Mouse (Mus musculus) spleen, postnatal 14 days (tissue): ENCODE results near the gene U2surp.
A peak's percentile ranks its signal among the peaks of the same experiment; 100 is the strongest.

Experiments
- DNase-seq, 2 experiments: peaks; one replicate each; pipeline ENCODE4 v3.0.0; 2021 to 2022; ENCODE audit warnings: low spot score in 2 of 2

Gene U2surp

GRCm38 (mm10) chr9:95511472-95512330 lies at the start of gene U2surp:
TSS of gene U2surp (minus strand) at chr9:95511996.
- peak; percentile 90 to 93 for DNase-seq

DNA sequence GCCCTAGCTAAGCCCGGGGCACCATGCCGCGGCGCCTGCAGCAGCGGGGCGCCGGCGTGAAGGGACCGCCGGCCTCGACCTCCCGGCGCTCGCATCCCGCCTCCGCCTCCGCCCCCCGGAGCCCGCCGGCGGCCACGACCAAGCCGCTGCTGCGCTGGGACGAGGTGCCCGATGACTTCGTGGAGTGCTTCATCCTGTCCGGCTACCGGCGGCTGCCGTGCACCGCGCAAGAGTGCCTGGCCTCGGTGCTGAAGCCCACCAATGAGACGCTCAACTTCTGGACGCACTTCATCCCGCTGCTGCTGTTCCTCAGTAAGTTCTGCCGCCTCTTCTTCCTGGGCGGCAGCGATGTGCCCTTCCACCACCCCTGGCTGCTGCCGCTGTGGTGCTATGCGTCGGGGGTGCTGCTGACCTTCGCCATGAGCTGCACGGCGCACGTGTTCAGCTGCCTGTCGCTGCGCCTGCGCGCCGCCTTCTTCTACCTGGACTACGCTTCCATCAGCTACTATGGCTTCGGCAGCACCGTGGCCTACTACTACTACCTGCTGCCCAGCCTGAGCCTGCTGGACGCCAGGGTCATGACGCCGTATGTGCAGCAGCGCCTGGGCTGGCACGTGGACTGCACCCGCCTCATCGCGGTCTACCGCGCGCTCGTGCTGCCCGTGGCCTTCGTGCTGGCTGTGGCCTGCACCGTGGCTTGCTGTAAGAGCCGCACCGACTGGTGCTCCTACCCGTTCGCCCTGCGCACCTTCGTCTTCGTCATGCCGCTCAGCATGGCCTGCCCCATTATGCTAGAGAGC lies 48.3 kb upstream of the U2surp start:
- DNase-seq, result peak in 1 of 2 experiments; percentile 25

DNA sequence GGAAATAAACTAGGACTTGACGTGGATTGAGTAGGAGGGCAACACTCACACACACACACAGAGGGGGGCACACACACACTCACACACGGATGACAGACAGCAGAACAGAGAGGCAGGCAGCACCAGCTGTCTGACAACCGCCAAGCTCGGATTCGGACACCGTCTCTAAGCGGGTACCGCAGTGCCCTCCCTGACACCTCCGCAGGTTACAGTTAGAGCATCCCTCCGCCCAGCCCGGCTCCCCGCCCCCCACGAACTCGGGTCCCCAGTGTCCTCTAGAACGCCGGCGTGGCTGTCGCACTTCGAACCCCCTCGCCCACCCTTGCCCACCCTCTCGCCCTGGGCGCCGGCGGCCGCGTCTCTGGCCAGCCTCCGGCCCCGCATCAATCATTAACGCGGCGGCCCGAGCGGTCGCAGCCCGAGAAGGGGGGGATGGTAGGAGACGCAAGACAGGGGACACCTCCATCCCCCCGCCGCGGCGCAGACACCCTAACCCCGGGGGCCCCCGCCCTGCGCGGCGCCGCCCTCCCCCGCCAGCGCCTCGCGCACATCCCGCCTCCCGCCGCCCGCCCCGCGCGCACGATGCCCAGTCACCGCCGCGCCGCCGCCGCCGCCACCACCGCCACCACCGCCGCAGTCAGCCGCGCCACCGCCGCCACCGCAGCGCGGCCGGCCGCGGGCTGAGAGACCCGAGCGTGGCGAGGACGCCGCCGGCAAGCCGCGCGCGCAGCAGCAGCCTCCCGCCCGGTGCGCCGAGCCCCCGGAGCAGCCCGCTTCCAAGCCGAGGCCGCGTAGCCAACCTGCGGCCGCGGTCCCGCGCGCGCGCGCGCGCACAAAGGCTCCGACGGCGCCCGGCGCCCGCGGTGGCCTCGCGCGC lies 47.5 kb upstream of the U2surp start, which contains the start of gene Paqr9:
TSS of gene Paqr9 (plus strand) at position 599 of the 877 bp plus-strand sequence.
- peak; percentile 63 to 67 for DNase-seq

DNA sequence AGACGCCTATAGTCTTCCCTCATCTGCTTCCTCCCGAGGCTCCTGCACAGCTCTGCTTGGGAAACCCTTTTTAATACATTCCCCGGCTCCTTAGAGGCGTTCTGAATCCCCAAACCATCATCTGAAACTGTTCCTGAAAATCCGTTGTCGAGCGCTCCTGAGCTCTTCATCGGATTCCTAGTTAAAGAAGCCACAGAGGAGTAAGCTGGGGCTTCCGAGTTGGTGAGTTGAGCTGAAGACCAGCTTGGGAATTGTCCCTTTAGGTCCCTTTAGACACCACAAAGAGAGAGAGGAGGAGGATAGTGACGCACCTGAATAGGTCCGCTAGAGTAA lies 46.9 kb upstream of the U2surp start:
- no peak for DNase-seq

GRCm38 (mm10) chr9:95557722-95558121 lies 45.9 kb upstream of the U2surp start:
- DNase-seq, result no peak

DNA sequence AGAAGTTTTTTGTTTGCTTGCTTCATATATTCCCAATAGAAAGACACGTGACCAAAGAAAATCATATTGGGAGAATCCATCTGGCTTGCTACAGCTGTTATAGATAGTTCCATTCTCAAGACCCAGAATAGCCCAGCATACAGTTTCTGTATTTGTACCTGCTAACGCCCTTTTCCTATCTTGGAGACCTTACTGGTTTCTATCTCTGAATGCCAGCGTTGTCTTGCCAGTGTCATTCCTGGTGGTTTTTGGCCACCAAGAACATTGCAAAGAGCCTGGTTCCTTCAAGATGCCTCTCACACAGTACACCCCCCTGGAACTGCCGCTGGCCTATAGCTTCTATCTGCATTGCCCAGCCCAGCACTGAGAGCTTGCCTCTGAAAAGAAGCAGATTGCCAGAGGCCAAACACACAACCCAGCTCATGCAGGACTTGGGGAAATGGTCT lies 44.3 kb upstream of the U2surp start:
- no peak for DNase-seq

DNA sequence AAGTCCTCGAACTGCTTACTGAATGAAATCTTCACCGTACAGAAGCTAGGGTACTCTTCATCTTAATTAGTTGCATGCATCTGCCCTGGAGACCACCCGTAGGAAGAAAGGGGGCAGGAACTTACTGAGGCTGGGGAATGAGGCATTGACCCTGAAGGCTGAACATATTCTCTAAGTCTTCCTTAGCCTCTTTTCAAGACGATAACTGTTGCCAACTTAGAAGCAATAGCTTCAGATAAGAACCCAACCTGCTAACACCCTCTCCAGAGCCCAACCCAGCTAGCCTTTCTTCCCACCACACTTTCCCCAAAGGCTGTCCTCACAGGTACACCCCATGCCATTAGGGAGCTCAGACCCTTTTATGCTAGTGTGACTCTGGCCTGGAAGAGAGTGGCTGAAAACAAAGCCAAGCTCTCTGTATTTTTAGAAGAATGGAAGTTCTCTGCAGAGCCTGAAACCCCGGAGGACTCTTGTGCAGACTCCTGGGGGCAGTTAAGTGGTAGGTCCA lies 43.5 kb upstream of the U2surp start:
- DNase-seq, result no peak

DNA sequence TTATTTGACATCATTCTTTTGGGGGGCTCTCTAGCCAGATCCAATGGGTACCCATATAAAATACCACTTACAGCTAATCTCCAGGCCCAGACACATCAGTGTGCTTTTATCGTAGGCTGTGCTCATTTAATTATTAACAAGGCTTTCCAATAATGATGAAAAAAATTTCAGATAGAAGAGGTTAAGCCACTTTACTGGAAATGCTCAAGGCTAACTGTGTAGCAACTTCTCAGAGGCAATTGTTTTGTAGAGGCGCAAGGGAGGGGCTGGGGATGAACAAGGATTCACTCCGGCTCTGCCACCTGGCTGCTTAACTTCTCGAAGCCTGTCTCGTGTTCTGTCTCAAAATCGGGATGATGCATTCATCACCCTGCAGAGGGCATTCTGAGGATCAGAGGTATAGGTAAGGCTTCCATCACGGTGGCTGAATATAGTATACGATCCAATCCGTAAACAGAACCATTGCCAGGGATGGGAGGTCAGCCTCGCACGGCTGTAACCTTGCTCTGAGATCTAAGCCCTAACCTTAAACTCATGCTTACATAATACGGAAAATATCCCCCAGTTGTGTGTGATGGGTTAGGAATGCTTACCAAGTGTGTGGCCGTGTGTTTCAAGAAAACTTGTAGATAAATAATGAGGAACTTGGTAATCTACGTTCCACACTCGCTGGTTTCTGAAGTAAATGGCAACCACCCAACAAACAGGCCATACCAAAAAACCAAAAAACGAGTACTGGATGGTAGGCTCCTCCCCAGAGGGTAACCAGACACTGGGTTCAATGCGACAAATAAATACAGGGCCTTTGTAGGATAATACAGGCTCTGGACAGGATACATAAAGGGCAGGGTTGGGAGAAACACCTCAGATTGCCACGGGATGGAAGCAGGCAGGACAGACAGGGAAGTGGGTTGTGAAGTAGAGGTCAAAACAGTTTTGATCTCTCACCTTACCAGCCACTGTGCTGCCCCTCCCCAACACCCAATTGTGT lies 42.7 kb upstream of the U2surp start:
- DNase-seq, result peak in 1 of 2 experiments; percentile 42

DNA sequence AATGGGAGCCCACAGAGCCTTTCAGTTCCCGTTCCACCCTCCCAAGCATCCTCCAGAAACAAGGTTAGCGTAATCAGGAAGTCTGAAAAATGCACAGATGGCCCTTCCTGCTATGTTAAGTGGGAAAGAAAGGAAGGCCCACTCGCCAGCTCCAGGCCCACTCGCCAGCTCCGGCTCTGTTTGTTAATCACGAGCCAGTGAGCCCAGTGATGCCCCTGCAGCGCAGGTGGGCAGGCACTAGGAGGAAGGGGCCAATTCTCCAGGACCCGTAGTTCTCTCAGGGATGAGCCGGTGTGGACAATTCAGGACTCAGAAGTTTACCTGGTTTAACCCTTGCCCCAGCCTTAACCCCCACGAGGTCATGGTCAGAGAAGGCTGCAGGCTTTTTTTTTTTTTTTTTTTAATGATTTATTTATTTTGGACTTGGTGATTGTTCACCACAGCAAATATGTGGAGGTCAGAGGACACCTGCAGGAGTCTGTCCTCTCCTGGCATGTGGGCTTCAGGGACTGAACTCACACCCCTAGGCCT lies 40.4 kb upstream of the U2surp start:
- DNase-seq, result no peak

DNA sequence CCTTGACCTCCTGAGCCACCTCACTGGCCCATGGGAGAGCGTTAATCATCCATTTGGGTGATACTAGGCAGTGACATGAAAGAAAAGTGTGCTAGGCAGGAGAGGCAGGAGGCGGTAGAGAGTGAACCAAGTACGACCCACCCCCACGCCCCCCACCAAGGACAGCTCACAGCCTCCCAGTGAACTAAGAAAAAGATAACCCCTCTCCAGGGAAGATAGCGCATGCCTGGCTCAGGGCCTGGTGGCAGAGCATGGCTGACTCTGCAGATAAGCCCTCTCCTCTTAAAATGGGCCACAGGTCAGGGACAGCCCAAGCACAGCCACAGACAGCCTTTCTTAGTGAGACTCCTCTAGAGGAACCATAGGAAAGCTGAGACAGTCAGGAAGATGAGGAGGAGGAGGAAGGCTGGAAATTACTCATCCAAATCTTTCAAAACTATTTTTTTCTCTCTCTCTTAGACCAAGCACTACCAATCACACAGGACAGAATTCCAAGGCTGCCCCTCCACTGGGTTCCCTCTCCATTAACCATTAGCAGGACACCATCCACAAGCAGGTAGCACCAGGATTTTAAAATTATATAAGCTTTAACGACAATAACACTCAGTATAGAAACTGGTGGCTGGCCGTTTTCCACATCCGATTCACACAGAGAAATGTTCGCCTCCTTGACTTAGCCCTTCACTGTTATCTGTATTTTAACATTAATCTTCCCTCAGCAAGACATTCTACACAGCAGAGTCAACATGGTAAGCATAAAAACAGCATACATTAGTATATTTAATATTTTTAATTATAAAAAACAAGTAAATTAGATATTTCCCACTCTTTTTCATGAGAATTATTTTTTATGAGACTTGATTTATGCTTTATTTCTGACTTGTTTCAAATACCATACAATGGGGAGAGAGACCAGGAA lies 39.3 kb upstream of the U2surp start:
- DNase-seq, result peak in 1 of 2 experiments; percentile 44

GRCm38 (mm10) chr9:95549626-95550411 lies 38.0 kb upstream of the U2surp start:
- no peak for DNase-seq

DNA sequence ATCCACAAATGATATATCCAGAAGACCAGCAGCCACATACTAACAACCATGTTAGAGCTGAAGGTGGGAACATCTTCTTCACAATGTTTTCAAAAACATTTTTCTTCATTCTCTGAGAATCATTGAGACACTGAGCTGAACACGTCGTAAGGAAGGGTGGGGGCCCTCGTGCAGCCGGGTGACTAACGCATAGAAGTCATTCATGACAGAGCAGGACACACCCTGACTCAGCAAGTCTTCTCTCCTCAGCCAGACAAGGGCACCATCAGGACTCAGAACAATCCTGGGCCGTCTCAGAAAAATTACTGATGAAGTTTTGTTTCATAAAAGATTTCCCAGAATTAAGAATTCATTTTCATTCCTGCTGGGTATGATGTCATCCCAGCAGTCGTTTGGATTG lies 34.9 kb upstream of the U2surp start:
- DNase-seq, result peak in 1 of 2 experiments; percentile 52

GRCm38 (mm10) chr9:95544598-95544997 lies 32.8 kb upstream of the U2surp start:
- no peak for DNase-seq

DNA sequence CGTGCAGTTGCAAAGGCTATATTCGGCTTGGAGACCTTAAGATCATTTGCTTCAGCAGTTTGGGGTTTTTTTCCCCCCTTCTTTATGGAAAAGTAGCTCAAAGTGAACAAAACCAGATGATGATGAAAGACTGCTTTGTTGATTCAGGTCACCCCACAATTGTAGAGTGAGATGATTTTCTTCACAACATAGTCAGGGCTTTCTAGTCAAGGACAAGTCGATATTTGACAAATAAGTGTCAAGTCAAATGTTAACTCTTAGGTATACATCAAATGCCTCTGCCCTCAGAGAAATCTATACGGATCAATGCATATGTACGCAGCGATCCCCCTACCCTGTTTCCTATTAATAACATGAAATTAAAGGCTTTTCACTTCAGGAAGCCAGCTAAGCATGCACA lies 30.7 kb upstream of the U2surp start:
- DNase-seq, result no peak

- no peak for DNase-seq
Observed at GRCm38 (mm10) chr9:95541650-95542432, 30.0 kb upstream of the U2surp start.

DNA sequence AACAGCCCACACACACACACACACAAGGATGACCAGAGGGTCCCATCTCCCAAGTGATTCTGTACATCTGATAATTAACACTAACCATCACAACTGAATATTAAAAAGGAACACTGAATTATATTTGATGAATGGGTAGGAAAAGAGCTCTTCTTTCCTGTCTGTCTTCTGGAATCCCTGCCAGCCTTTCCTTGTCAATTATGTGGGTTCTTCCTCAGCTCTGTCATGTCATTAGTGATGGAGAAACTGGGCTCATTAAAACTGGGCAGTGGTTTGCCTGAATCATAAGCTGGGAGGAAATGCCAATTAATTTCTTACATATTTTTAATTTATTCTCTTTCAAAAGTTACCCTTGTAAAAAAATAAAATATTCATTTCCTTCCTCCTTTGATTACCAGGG lies 29.4 kb upstream of the U2surp start:
- no peak for DNase-seq

DNA sequence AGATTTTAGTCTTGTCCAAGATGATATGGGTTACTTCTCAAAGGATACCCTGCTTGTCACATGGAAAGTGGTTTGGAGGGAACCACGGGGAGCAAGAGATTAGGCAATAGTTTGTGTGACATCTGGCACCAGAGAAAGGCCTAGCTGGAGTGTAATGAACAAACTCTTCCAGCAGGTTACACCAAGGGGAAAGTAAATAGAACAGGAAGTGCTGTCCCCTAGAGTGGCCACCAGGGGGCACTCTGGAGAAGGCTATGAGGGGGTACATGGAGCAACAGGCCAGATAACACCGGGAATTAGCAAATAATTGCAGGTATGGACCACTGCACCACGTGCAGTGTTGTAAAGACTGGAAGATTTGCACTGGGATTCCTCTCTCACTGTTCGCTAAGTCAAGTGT lies 28.7 kb upstream of the U2surp start:
- peak; percentile 69 to 80 for DNase-seq
